Mouse (Mus musculus): ENCODE results near the gene Mat2a. TPM values are rescaled to one million over a fixed set of nuclear protein-coding genes. Genes with fewer than 3 reads are reported as not detected.
"Not testable (repeated sequence)": the region's sequence is repeated elsewhere in the genome, so short reads cannot be mapped to it uniquely, and the experiment has no call there.

The Mat2a gene
- polyA plus RNA-seq, 1 experiment = 221 TPM

DNA sequence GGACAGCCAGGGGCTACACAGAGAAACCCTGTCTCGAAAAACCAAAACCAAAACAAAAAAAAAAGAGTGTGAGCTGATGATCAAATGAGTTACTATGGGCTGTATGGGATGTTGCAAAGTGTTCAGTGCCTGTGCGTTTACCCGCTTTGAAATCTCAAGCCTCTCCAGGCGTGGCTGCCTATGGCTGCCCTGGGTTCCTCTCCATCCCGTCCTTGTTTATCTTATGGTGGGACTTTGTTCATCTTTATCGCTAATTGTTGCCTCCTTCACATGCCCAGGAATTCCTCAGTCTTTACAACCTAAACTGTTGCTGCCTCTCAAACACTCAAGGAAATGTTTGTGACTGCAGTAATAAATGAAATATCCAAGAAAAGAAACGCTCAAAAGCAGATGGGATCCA, 19.1 kb upstream of the Mat2a start:
- DNase-seq (ENCODE audit: extremely low spot score in 1 of 2, low spot score in 1 of 2) = no peak

DNA sequence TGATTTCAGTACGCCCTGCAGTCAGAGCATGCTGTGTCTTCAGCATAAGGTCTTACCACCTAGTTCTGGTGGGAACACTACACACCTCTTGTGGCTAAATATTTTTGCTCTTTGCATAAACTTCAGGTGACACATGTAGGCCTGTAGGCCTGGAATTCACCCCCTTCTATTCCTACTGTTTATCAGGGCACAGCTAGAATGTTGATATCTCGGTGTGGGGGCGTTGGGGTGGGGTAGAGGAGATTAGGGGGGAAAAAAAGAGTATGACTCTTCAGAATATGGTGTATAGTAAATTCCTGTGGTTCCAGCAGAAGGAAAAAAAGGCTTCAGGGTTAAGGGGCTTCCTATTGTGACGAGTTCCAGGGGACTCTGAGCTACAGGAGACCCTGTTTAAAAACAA, 17.2 kb upstream of the Mat2a start:
- DNase-seq (ENCODE audit: extremely low spot score in 1 of 2, low spot score in 1 of 2) = no peak

DNA sequence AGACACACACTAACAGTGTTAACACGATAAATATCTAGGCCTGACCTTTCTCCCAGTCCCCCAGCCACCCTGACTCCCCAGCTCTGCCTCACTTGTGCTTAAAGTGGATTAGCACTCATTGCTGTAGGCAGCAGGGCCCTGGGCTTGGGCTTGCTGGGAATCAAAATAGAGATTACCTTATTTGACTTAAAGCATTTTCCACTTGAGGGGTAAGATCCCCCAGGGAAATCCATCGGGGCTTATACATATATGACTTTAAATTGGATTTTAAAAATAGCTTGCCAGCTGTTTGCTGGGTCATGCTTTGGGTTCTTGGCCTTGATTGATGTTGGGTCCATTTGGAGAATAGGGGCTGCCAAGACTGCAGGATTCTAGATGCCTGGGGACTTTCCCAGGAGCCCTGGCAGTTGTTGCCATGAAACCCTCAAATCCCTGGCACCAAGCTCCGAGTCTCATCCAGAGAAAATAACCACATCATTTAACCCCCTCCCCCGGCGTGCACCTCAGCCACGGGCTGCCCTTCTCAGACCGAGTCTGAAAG, 15.5 kb upstream of the Mat2a start:
- peak in 1 of 2 experiments; percentile 43 for DNase-seq (ENCODE audit: extremely low spot score in 1 of 2, low spot score in 1 of 2)

DNA sequence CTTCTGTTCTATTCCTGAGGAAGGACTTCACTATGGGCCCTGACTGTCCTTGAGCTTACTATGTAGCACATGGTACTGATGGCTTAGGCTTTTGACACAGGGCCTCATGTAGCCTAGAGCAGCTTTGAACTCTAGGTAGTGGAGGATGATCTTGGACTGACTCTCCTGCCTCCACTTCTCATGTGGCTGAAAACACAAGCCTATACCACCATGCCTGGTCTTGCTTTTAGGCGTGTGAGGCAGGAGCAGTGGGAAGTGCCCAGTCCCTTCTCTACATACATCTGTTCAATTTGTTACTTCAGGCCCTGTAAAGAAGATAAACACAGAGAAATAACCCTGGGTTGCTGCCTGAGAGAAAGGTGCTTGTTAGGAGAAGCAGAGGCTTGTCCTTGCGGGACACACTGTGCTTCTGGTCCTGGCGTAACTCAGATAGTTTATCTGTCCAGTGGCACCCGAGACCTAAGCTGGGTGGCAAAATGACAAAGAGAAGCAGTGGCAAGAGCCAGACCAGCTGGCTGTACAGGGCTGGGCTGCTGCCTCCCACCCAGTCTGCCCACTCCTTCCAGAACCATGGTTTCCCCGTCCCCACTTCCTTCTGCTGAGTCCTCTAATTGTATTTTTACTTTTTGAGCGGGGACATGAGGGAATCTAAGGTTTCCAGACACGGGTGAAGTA, 14.9 kb upstream of the Mat2a start:
- peak in 1 of 2 experiments; percentile 28 for DNase-seq (ENCODE audit: extremely low spot score in 1 of 2, low spot score in 1 of 2)

DNA sequence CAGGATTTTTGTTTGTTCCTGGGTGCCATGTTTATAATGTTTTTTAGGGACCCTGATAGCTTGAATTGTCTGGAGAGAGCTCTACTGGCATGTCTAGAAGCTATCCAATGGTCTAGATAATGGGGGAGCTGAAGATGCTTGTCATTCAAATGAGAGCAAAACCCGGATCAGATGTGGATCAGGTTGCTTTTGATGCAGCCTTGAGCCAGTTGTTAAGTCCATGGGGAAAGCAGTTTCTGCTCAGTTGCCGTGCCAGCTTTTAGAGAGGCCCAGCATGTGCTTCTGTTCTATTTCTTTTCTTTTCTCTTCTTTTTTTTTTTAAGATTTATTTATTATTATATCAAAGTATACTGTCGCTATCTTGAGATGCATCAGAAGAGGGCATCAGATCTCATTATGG, 14.2 kb upstream of the Mat2a start:
- no peak for DNase-seq (ENCODE audit: extremely low spot score in 1 of 2, low spot score in 1 of 2)

DNA sequence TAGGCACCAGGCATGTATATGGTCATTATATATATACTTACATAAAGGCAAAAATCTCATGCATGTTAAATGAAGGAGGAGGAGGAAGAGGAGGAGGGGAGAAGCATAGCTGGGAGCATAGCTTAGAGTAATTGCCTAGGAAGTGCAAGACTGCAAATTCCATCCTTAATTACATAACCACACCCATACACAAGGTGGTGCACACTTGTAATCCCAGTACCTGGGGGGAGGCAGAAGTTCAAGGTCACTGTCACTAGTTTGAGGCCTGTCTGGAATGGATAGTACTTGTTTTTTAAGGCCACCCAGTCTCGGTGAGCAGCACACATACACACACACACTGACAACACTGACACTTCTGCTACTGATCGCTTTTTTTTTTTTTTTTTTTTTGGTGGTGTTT, 13.0 kb upstream of the Mat2a start:
- DNase-seq (ENCODE audit: extremely low spot score in 1 of 2, low spot score in 1 of 2) = no peak

DNA sequence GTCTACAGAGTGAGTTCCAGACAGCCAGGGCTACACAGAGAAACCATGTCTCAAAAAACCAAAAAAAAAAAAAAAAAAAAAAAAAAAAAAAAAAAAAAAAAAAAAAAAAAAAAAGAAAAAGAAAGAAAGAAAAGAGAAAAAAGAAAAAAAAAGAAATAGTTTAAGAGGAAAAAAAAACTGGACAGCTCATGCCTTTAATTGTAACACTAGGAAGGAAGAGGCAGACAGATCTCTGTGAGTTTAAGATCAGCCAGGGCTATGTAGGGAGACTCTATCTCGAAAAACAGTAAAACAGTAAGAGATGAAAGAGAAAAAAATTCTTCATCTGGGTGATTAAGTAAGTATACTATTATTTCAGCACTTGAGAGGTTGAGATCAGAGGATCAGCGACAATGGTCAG, 12.4 kb upstream of the Mat2a start:
- not testable (repeated sequence) for DNase-seq (ENCODE audit: extremely low spot score in 1 of 2, low spot score in 1 of 2)

DNA sequence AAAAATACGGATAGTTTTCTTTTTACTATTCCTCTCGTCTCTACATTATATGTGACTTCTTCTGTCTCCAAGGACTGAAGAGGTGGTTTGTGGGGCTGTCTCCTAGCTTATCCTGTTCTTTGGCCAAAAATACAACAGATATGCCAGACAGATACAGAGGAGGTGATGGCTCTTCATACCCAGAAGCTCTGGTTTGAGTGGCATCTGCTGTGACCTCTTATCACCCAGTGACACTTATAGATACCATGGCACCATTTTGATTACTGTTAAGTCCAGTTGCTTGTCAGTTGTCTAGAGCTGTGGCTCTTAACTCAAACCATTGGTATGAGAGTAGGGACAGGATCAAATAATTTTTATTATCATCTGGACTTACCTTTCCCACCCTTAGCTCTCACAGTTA, 8.1 kb upstream of the Mat2a start:
- DNase-seq (ENCODE audit: extremely low spot score in 1 of 2, low spot score in 1 of 2) = no peak

DNA sequence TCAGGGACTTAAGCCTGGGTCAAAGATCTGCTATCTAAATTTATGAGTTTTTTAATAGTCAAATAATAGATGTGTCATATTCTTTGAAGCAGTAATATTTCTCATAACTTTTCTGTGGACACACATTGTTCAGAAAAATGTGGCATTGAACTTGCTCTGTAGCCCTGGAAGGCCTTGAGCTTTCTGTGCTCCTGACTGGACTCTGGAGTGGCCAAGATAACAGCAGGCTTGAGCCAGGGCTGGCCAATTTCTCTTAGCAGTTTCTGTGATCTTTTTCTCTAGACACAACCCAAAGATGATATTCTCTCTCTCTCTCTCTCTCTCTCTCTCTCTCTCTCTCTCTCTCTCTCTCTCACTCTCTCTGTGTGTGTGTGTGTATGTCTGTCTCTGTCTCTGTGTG, 5.7 kb upstream of the Mat2a start:
- DNase-seq (ENCODE audit: extremely low spot score in 1 of 2, low spot score in 1 of 2) = no peak

DNA sequence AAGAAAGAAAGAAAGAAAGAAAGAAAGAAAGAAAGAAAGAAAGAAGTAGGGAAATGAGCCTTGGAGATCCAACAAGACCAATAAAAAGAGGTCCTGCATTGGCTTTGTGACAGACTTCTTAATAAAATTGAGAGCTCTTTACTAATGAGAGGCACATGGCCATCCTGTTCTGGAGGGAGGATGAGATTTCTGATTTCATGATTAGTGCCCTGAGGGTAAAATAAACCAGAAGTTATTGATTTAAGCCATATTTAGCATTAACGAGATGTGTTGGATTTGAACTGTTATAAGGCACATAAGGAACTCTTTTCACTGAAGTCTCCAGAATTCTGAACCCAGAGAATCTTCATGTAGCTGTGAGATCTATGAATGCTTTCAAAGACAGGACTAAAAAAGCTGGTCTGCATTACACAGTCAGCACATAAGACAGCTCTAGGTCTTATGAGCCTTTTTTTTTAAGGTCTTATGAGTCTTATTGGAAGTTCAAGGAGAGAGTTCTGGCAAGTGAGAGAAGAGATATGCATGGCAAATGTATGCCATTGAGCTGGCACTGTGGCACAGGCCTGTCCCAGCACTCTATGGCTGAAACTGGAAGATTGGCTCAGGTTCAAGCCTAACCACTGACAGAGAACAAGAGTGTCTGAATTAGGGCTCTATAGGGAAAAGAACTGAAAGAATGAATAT, 3.7 kb upstream of the Mat2a start:
- no peak for DNase-seq (ENCODE audit: extremely low spot score in 1 of 2, low spot score in 1 of 2)

DNA sequence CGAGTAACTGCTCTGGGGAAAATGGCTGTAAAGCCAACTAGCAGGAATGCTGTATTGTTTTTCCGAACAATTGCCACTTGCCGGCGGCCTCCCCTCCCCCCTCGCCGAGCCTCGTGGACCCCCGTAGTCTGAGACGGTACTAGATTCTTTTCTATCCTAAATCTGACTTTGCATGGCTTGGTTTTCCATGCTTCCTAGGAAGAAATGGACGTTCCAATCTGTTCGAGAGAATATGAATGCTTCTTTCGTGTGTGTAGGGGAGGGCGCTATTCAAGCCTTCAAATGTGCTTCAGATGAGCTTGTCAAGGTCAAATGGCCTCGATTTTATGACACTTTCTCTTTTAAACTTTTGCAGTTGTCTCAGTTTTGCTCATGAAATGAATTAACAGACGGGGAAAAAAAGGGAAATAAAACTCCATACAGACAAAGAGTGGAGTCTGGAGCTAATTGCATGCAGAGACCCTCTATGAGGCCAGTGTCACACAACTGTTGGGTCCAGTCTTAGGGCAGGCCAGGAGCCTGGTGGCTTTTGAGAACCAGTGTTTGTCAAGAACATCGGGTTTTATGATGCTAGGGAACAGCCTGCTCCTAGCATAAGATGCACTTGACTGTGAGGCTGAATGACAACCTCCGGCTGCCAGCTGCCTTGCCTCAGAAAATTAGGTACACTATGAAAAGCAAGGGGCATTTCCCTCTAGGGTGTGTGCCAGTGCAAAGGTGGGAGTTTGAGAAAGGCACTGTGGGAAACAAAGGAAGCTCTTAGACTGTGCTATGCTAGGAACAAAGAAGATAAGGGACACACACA, 1.0 kb upstream of the Mat2a start:
- DNase-seq (ENCODE audit: extremely low spot score in 1 of 2, low spot score in 1 of 2) = peak in 1 of 2 experiments; percentile 37

DNA sequence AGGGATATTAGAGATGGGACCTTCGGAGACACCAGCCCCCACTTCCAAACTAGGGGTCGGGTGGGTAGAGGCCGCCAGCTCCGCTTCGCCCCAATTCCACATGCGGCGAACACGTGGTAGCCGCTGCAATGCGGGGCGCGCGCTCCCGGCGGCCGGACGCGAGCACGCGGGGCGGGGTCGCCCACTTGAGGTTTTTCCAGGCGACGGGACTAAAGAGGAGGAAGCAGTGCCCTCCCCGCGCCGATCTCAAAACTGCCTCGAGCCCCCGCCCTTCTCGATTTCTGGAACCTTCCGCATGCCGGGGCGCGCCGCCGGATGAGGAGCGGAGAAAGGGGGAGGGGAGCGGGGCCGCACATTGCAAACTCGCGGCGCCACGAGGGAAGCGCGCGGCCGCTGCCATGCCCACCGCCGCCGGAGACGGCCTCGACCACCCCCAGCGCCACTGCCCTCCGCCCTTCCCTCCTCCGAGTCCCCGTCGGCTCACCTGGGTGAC, 450 bp downstream of the Mat2a start:
- peak; percentile 88 to 95 for DNase-seq (ENCODE audit: extremely low spot score in 1 of 2, low spot score in 1 of 2)

DNA sequence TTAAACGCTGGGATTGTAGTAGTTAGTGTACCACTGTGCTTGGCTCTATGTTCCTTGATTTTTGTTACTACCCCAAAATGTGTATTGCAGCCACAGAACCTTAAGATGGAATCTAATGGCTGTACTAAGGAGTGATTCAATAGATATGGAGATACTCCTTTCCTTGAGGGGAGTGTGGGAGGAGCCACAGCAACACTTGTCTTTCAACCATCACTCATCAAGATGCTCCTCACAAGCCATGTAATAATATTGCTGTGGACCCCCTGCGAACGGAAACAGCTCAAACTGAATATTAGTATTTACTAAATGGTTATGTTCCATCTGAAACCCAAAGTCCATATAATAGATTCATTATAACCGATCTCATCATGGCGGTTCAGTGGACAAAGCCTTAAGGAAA, 1.1 kb downstream of the Mat2a start:
- DNase-seq (ENCODE audit: extremely low spot score in 1 of 2, low spot score in 1 of 2) = peak in 1 of 2 experiments; percentile 27

DNA sequence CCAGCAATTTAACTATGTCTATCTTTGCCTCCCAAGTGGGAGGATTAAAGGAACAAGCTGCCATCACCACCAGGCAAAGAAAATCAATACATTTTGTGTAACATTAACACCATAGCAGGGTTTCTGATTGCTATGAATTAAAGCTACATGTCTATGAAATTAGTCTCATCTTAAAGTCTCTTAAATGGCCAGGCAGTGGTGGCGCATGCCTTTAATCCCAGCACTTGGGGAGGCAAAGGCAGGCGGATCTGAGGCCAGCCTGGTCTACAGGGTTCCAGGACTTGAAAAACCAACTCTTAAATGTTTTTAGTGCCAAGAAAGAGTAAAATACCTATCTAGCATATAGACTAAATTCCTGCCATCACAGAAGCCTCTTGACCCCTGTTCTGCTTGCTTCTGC, 7.2 kb downstream of the Mat2a start:
- DNase-seq (ENCODE audit: extremely low spot score in 1 of 2, low spot score in 1 of 2) = peak in 1 of 2 experiments; percentile 20

DNA sequence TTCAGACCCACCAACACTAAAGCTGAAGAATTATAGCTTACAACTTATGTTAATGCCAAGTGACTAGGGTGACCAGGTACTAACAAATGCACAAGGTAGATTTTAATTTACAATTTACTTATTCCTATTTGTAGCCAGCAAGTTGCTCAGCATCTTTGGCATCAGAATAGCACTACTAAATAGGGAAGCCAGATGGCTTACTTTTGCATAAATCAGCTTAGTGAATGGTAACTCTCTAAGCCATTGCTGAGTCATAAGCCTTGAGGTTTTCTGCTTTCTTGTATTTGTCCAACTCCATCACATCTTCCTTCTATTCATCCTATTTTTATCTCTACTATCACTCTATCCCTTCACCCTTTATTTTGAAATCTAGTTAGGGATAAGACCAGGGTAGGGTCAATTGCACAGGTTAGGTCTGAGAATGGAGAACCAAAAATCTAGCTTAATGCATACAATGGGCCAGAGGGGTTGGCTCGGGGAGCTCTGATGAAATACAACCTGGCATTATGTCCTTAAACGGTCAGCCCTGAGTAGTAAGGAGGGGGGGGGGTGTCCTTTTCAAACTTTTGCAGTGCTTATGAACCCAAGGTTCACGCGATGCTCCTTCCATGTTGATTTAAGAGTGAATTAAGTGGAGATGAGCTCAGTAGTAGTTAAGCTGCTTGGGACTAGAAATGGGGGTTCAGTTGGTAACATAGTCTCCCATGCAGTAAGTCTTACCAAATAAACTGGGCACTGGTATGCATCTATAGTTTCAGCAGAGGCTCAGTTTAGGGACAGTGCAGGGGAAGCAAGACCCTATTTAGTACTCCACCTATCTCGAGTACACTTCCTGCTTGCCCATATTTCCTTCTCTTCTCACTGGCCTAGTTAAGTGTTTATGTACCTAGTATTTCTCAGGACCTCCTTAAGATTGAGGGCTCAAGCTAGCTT, 8.1 kb downstream of the Mat2a start:
- peak in 1 of 2 experiments; percentile 62 for DNase-seq (ENCODE audit: extremely low spot score in 1 of 2, low spot score in 1 of 2)

DNA sequence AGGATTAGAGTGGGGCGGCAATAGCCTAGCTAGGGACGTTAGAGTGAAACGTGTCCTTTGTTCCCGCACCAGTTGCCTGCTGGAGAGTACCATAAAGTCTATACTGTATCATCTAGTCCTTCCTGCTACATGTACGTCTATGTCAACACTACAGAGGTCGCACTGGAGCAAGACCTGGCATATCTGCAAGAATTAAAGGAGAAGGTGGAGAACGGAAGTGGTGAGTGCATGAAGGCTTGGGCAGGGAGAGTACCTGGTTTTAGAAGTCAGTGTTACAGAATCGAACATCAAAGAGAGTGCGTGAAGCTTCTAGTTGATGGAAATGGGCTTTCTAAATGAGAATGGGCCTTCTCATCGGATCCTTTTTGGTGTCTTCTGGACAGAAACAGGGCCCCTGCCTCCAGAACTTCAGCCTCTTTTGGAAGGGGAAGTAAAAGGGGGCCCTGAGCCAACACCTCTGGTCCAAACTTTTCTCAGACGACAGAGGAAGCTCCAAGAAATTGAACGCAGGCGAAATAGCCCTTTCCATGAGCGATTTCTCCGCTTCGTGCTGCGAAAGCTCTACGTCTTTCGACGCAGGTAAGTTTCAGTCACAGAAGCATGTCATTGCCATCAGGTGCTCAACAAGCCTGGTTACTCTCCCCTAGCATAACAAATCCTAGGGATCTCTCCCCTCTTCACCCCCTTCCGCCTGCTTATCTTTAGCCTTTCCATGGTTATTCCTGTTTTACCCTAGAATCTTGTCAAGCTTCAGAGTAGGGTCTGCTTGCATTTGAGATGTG, 10.1 kb downstream of the Mat2a start:
- DNase-seq (ENCODE audit: extremely low spot score in 1 of 2, low spot score in 1 of 2) = no peak

DNA sequence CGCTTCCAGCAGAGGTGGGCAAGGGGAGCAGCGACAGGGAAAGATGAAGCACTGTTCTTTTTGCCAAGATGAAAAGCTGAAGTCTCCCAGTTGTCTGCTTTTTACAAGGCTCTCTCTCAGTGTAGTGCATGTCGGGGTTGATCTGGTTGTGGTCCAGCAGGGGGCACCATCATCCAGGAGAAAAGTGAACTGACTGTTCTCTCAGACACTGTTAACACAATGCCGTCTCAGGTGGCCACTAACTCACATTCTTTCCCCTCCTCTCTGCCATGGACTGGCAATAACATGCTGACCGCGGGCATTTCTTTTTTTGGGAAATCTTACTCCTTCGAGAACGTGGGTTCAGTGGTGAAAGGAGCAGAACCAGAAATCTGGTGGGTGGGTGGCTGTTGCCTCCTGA, 11.3 kb downstream of the Mat2a start:
- peak in 1 of 2 experiments; percentile 90 for DNase-seq (ENCODE audit: extremely low spot score in 1 of 2, low spot score in 1 of 2)

DNA sequence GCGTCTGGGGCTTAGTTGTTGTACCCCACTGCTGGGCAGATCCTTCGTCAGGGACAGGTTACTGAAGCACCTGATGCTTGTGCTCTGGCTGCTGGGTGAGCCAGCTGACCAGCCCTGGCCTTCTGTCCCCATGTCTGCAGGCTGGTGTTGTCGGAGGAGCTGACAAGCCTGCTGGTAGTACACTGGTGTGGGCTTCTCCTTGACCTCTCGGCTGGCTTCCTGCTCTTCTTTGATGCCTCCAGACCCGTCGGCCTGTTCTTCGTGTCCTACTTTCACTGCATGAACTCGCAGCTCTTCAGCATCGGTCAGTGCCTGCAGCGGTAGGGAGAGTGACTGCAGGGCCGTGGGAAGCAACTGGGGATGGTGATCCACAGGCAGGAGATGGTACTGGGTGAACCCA, 13.7 kb downstream of the Mat2a start:
- DNase-seq (ENCODE audit: extremely low spot score in 1 of 2, low spot score in 1 of 2) = no peak

DNA sequence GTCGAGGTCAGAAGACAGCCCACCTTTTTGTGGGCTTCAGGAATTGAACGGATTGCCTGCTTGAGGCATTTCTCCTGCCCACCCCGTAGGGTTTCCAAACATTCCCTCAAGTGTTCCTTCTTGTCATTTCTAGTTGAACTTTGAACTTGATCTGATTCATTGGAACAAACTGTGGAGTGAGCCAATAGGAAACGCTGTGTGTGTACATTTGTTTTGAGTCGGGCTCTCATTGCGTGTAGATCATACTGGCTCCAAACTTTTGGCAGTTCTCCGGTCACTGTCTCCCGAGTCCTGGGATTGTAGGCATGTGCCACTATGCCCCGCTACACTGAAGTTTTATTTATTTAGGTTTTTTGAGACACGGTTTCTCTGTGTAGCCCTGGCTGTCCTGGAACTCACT, 18.5 kb downstream of the Mat2a start:
- DNase-seq (ENCODE audit: extremely low spot score in 1 of 2, low spot score in 1 of 2) = no peak

All from frontal cortex, adult 2 months (tissue).